Mouse (Mus musculus) kidney, embryonic 14.5 days (tissue): Measurements from ENCODE around the gene Shb. TPM values are rescaled to one million over a fixed set of nuclear protein-coding genes. Genes with fewer than 3 reads are reported as not detected.
A peak's percentile ranks its signal among the peaks of the same experiment; 100 is the strongest.

Experiments
- ATAC-seq: fragments of 200-750 bp; cut with Nextera tagmentation; 2 replicates; pipeline ENCODE4 v1.8.0; 2017; ENCODE audit warnings: moderate number of reproducible peaks, mild to moderate bottlenecking, moderate TSS enrichment, moderate library complexity; ENCODE audit not compliant: low FRiP score, low TSS enrichment
- H3K27ac ChIP-seq: fragments of 300-500 bp; sonication (generic); 2 replicates; pipeline ENCODE4 v1.5.1; 2014; ENCODE audit warnings: low read depth, mild to moderate bottlenecking, low read length, moderate library complexity, mixed read lengths
- H3K27me3 ChIP-seq: fragments of 300-500 bp; sonication (generic); 2 replicates; pipeline ENCODE4 v1.6.1; 2014; ENCODE audit warnings: mild to moderate bottlenecking, low read length; ENCODE audit not compliant: control insufficient read depth, insufficient read depth
- H3K36me3 ChIP-seq: fragments of 300-500 bp; sonication (generic); 2 replicates; pipeline ENCODE4 v1.6.1; 2014; ENCODE audit warnings: low read length, mixed read lengths; ENCODE audit not compliant: control insufficient read depth, insufficient read depth
- H3K4me1 ChIP-seq: fragments of 300-500 bp; sonication (generic); 2 replicates; pipeline ENCODE4 v1.6.1; 2014; ENCODE audit warnings: low read length, mixed read lengths; ENCODE audit not compliant: control insufficient read depth, insufficient read depth
- H3K4me2 ChIP-seq: fragments of 300-500 bp; sonication (generic); replicated peaks from 2 replicates; pipeline ENCODE4 v1.6.1; 2014; ENCODE audit warnings: low read depth, mild to moderate bottlenecking, low read length
- H3K4me3 ChIP-seq: fragments of 300-500 bp; sonication (generic); 2 replicates; pipeline ENCODE4 v1.5.1; 2014; ENCODE audit warnings: mild to moderate bottlenecking, low read length
- H3K9ac ChIP-seq: fragments of 300-500 bp; sonication (generic); 2 replicates; pipeline ENCODE4 v1.6.1; 2014; ENCODE audit warnings: low read depth, mild to moderate bottlenecking, low read length, moderate library complexity
- H3K9me3 ChIP-seq: fragments of 300-500 bp; sonication (generic); 2 replicates; pipeline ENCODE4 v1.6.1; 2016; ENCODE audit warnings: low read length; ENCODE audit not compliant: control insufficient read depth
- WGBS: fragments of 180-500 bp; shearing (Covaris S2); extraction: QIAGEN DNeasy Blood & Tissue Kit; methylation state at CpG from one replicate; pipeline ENCODE4 v1.1.7; 2014; 5-methylcytosine and 5-hydroxymethylcytosine counted together
- polyA plus RNA-seq: library from polyadenylated mRNA; unstranded; fragments of >200 nt; fragmentation: Nextera tagmentation; extraction: Ambion mirVana; gene quantifications from 2 replicates; pipeline ENCODE4 v1.2.1, GENCODE M21; 2014

Shb gene
- polyA plus RNA-seq, 1 experiment from 2014 or later: 6.1 TPM

- no peaks in the 10 kb centered on the region for H3K9me3 ChIP-seq
- H3K4me3 ChIP-seq: peak overlapping the region; percentile 77
- peak overlapping the region; percentile 24; the same call in 1 of the 2 replicates for H3K27ac ChIP-seq
- peak overlapping the region; percentile 99 for H3K4me2 ChIP-seq
- H3K9ac ChIP-seq: peak overlapping the region; percentile 89
- no peaks in the 10 kb centered on the region for H3K36me3 ChIP-seq
- under 1% methylated on average over 70 of the region's 71 CpGs for WGBS
- H3K4me1 ChIP-seq: peaks cover 43% of the 10 kb centered on the region
- H3K27me3 ChIP-seq: no peaks in the 10 kb centered on the region
- ATAC-seq: no peak
Measured at GRCm38 (mm10) chr4:45529201-45529985, 2.9 kb downstream of the Shb start.

GRCm38 (mm10) chr4:45528355-45529198 lies 3.7 kb downstream of the Shb start:
- no peaks in the 10 kb centered on the region for H3K9me3 ChIP-seq
- peak overlapping the region; percentile 77 for H3K4me3 ChIP-seq
- H3K36me3 ChIP-seq: no peaks in the 10 kb centered on the region
- H3K4me2 ChIP-seq: peak overlapping the region; percentile 99
- peak overlapping the region; percentile 89 for H3K9ac ChIP-seq
- no peaks in the 10 kb centered on the region for H3K27me3 ChIP-seq
- WGBS: 3% methylated on average over 21 of the region's 21 CpGs
- peaks cover 44% of the 10 kb centered on the region for H3K4me1 ChIP-seq
- no peak for ATAC-seq
- H3K27ac ChIP-seq: 0 out of 2 replicates have a peak overlapping the region, but pooled peaks have one; percentile 24

- Histone ChIP-seq H3K4me1 (peaks cover 45% of the 10 kb centered on the region), H3K9ac (peak overlapping the region; percentile 89), H3K27me3 (no peaks in the 10 kb centered on the region), H3K4me3 (peak overlapping the region; percentile 77), H3K9me3 (no peaks in the 10 kb centered on the region), H3K36me3 (no peaks in the 10 kb centered on the region), H3K4me2 (peak overlapping the region; percentile 99), H3K27ac (no peak overlapping the region)
- 96% methylated on average over 2 of the region's 2 CpGs for WGBS
- ATAC-seq: no peak
Measured at GRCm38 (mm10) chr4:45527562-45528354, 4.5 kb downstream of the Shb start.

- WGBS: 82% methylated on average over 2 of the region's 2 CpGs
- ATAC-seq: no peak
Measured at GRCm38 (mm10) chr4:45526846-45527561, 5.3 kb downstream of the Shb start.

GRCm38 (mm10) chr4:45526175-45526574 lies 6.1 kb downstream of the Shb start:
- 94% methylated on average over 3 of the region's 3 CpGs for WGBS
- Histone ChIP-seq H3K27ac (no peak overlapping the region), H3K4me3 (no peak overlapping the region), H3K9ac (no peak overlapping the region), H3K4me2 (no peak overlapping the region), H3K27me3 (no peaks in the 10 kb centered on the region), H3K4me1 (peaks cover 41% of the 10 kb centered on the region), H3K36me3 (no peaks in the 10 kb centered on the region), H3K9me3 (no peaks in the 10 kb centered on the region)
- ATAC-seq: no peak

More at GRCm38 (mm10) chr4:45526846-45527561, 5.3 kb downstream of the Shb start:
- Histone ChIP-seq H3K27me3 (no peaks in the 10 kb centered on the region), H3K27ac (no peak overlapping the region), H3K36me3 (no peaks in the 10 kb centered on the region), H3K4me1 (peaks cover 45% of the 10 kb centered on the region), H3K4me2 (no peak overlapping the region), H3K4me3 (no peak overlapping the region), H3K9ac (no peak overlapping the region; the same call in 1 of the 2 replicates), H3K9me3 (no peaks in the 10 kb centered on the region)

GRCm38 (mm10) chr4:45525541-45525940 lies 6.7 kb downstream of the Shb start:
- H3K4me3 ChIP-seq: no peak overlapping the region
- WGBS: 83% methylated on average over 3 of the region's 3 CpGs
- H3K27me3 ChIP-seq: no peaks in the 10 kb centered on the region
- H3K36me3 ChIP-seq: no peaks in the 10 kb centered on the region
- no peak for ATAC-seq
- H3K27ac ChIP-seq: no peak overlapping the region
- H3K9me3 ChIP-seq: no peaks in the 10 kb centered on the region
- peaks cover 46% of the 10 kb centered on the region for H3K4me1 ChIP-seq
- no peak overlapping the region for H3K9ac ChIP-seq
- no peak overlapping the region for H3K4me2 ChIP-seq

GRCm38 (mm10) chr4:45524602-45525001 lies 7.7 kb downstream of the Shb start:
- Histone ChIP-seq H3K27me3 (no peaks in the 10 kb centered on the region), H3K9ac (no peak overlapping the region), H3K27ac (no peak overlapping the region), H3K4me3 (no peak overlapping the region), H3K4me2 (no peak overlapping the region), H3K4me1 (peaks cover 46% of the 10 kb centered on the region), H3K9me3 (no peaks in the 10 kb centered on the region), H3K36me3 (no peaks in the 10 kb centered on the region)
- 92% methylated on average over 4 of the region's 4 CpGs for WGBS
- no peak for ATAC-seq

- Histone ChIP-seq H3K27me3 (no peaks in the 10 kb centered on the region), H3K9ac (no peak overlapping the region), H3K4me1 (peaks cover 37% of the 10 kb centered on the region), H3K9me3 (no peaks in the 10 kb centered on the region), H3K27ac (no peak overlapping the region), H3K4me3 (no peak overlapping the region), H3K36me3 (no peaks in the 10 kb centered on the region), H3K4me2 (no peak overlapping the region)
- 68% methylated on average over 6 of the region's 6 CpGs for WGBS
- ATAC-seq: no peak
Measured at GRCm38 (mm10) chr4:45523360-45523759, 8.9 kb downstream of the Shb start.
